Mouse (Mus musculus) hematopoietic stem cell, adult 5-6 weeks (primary cell): Measurements from ENCODE around the gene Raet1e. TPM values are rescaled to one million over a fixed set of nuclear protein-coding genes. Genes with fewer than 3 reads are reported as not detected.
A peak's percentile ranks its signal among the peaks of the same experiment; 100 is the strongest.
"Not testable (repeated sequence)": the region's sequence is repeated elsewhere in the genome, so short reads cannot be mapped to it uniquely, and the experiment has no call there.

ENCODE experiments used
- ATAC-seq, 2 experiments: fragments of 125-278 bp in 1 of 2; replicated peaks in 1 of 2; 2 replicates each; pipeline ENCODE4 v1.8.0; 2016 to 2017; ENCODE audit warnings: inconsistent platforms in 2 of 2, mild to moderate bottlenecking in 2 of 2, moderate number of reproducible peaks in 2 of 2, low read depth in 1 of 2, moderate TSS enrichment in 1 of 2; ENCODE audit not compliant: low FRiP score in 2 of 2, poor library complexity in 2 of 2, severe bottlenecking in 2 of 2, insufficient read depth in 1 of 2, low TSS enrichment in 1 of 2
- total RNA-seq: library from RNA; stranded (forward); fragments of 172-1452, 232-1000 nt; gene quantifications from 2 replicates; pipeline ENCODE4 v1.2.3, GENCODE M21; 2017

The Raet1e gene
- total RNA-seq, 1 experiment from 2014 or later, result not detected

GRCm38 (mm10) chr10:22393028-22393824 lies 234.9 kb downstream of the Raet1e start:
- peak; percentile 75 to 78 for ATAC-seq

GRCm38 (mm10) chr10:22396680-22397079 lies 238.3 kb downstream of the Raet1e start:
- not testable (repeated sequence) for ATAC-seq

DNA sequence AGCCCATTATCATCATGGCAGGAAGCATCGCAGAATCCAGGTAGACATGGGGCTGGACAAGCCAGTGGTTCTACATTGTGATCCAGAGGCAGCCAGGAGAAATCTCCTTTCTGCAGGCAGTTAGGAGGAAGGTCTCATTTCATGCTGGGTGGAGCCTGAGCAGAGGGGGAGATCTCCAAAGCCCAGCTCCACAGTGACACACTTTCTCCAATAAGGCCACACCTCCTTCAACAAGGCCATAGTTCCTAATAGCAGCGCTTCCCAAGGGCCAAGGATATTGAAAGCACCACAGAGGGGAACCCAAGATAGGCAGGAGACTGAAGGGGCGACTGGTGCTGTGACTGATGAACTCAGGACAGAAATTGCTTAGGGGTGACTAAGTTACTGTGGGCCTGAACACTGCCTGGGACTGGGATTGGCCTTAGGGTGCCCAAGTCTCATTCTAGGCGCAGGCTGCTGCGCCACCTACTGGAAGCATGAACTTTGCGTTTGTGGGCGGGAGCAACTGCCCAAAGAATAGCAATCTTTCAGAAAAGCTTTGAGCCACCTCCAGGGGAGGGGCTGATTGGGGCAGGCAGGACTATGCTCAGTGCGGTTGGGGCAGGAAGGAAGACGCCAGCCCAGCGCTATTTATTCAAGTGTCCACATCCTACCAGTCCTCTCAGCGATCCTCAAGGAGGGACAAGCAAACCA lies 244.0 kb downstream of the Raet1e start:
- peak; percentile 86 to 89 for ATAC-seq

- peak; percentile 89 to 97 for ATAC-seq
These were observed 255.5 kb downstream of the Raet1e start for GRCm38 (mm10) chr10:22413702-22414494.

Other genes with a start within 250 kb of the Raet1e start
- not detected in 2 replicates for gene 4930444G20Rik, start 90.5 kb upstream of the Raet1e start, total RNA-seq
- gene E030030I06Rik, start 9.3 kb upstream of the Raet1e start, total RNA-seq, result 1.7 and 5.8 TPM in 2 replicates
- gene H60b, start within 50 bp of the Raet1e start, total RNA-seq, result not detected in 2 replicates
- not detected in 2 replicates for gene Raet1d, start 202.0 kb downstream of the Raet1e start, total RNA-seq